Mouse (Mus musculus): ENCODE data around the gene Lipt2. TPM values are rescaled to one million over a fixed set of nuclear protein-coding genes. Genes with fewer than 3 reads are reported as not detected.
A peak's percentile ranks its signal among the peaks of the same experiment; 100 is the strongest.

The Lipt2 gene
- polyA plus RNA-seq, 1 experiment from 2014 or later, result 16.9 TPM

DNA sequence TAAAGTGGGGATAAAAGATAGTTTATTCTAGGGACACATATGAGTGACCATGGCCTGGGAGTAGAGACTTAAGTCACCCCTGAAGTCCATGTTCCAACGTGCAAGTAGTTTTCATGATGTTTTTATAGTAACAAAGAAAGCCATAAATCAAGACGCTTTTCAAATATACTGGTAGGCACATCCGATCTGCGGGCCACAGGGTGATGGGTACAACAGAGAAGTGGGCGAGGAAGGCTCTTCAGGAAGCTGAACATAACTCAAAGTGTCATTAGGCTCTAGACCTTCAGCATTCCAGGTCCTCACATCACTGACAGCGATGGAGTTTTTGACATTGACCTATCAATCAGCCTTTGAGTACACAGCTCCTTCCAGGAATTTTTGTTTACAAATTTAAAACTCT, 28.5 kb upstream of the Lipt2 start:
- 24% methylated on average over 6 of the region's 6 CpGs for WGBS

GRCm38 (mm10) chr7:100132379-100132778, 26.7 kb upstream of the Lipt2 start:
- Histone ChIP-seq H3K4me3 (replicated peaks) (no peak overlapping the region), H3K27ac (replicated peaks) (no peak overlapping the region), H3K9ac (replicated peaks) (no peak overlapping the region), H3K4me1 (no peaks in the 10 kb centered on the region), H3K9me3 (replicated peaks) (no peaks in the 10 kb centered on the region), H3K27me3 (replicated peaks) (no peaks in the 10 kb centered on the region), H3K4me2 (no peak overlapping the region), H3K36me3 (no peaks in the 10 kb centered on the region)
- ATAC-seq (ENCODE audit: low FRiP score), result no peak
- 74% methylated on average over 1 of the region's 1 CpGs for WGBS

More for the DNA sequence above, 28.5 kb upstream of the Lipt2 start:
- no peaks in the 10 kb centered on the region for H3K9me3 ChIP-seq (replicated peaks)
- H3K27ac ChIP-seq (replicated peaks), result no peak overlapping the region
- ATAC-seq (ENCODE audit: low FRiP score), result no peak
- no peaks in the 10 kb centered on the region for H3K4me1 ChIP-seq
- no peak overlapping the region for H3K9ac ChIP-seq (replicated peaks)
- H3K4me3 ChIP-seq (replicated peaks), result no peak overlapping the region
- no peak overlapping the region for H3K4me2 ChIP-seq
- H3K36me3 ChIP-seq, result no peaks in the 10 kb centered on the region
- no peaks in the 10 kb centered on the region for H3K27me3 ChIP-seq (replicated peaks)

DNA sequence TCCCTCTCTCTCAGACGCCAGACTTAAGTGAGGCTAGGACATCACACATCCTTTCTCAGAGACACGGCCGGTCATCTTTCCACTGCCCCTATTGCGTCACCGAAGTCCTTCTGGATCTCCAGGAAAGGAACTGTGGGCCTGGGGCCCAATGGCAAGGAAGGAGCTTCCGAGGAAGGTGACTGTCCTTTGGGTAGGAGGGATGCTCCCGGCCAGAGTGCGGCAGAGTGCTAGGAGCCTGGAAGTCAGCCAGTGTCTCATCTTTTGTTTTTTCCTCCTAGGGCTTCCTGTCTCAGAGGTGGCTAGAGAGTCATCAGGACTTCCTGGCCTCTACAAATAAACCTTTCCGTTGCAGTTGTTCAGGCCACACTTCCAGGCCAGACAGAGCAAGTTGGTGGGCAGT, 22.0 kb upstream of the Lipt2 start:
- ATAC-seq (ENCODE audit: low FRiP score), result no peak
- no peak overlapping the region for H3K27ac ChIP-seq (replicated peaks)
- H3K9me3 ChIP-seq (replicated peaks), result no peaks in the 10 kb centered on the region
- no peaks in the 10 kb centered on the region for H3K4me1 ChIP-seq
- H3K9ac ChIP-seq (replicated peaks), result no peak overlapping the region
- H3K27me3 ChIP-seq (replicated peaks), result no peaks in the 10 kb centered on the region
- no peak overlapping the region for H3K4me2 ChIP-seq
- H3K4me3 ChIP-seq (replicated peaks), result no peak overlapping the region
- 85% methylated on average over 9 of the region's 9 CpGs for WGBS
- H3K36me3 ChIP-seq, result no peaks in the 10 kb centered on the region

- Histone ChIP-seq H3K4me1 (no peaks in the 10 kb centered on the region), H3K36me3 (no peaks in the 10 kb centered on the region), H3K27me3 (replicated peaks) (no peaks in the 10 kb centered on the region), H3K4me2 (no peak overlapping the region), H3K27ac (replicated peaks) (no peak overlapping the region), H3K9me3 (replicated peaks) (no peaks in the 10 kb centered on the region), H3K4me3 (replicated peaks) (no peak overlapping the region), H3K9ac (replicated peaks) (no peak overlapping the region)
- no peak for ATAC-seq (ENCODE audit: low FRiP score)
- WGBS, result 96% methylated on average over 4 of the region's 4 CpGs
These were observed 21.0 kb upstream of the Lipt2 start for GRCm38 (mm10) chr7:100138075-100138474.

DNA sequence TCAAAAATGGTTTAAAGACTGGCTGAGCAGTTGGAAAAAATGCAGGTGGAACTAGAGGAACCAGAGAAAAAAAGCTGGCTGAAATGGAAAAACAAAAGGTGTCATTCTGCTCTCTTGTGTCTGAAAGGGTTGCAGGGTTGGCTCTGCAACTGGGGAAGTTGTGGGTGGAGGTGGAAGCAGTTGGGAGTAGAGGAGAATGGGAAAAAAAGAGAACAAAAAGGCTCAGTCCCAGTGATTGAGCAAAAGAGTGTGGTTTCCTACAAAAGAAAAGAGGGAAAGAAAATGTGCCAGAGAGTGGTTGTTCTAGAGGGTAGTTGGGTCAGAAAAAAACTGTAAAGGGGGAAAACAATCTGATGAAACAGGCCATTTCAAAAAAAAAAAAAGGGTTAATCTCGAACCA, 18.5 kb upstream of the Lipt2 start:
- H3K27ac ChIP-seq (replicated peaks), result no peak overlapping the region
- ATAC-seq (ENCODE audit: low FRiP score), result no peak

DNA sequence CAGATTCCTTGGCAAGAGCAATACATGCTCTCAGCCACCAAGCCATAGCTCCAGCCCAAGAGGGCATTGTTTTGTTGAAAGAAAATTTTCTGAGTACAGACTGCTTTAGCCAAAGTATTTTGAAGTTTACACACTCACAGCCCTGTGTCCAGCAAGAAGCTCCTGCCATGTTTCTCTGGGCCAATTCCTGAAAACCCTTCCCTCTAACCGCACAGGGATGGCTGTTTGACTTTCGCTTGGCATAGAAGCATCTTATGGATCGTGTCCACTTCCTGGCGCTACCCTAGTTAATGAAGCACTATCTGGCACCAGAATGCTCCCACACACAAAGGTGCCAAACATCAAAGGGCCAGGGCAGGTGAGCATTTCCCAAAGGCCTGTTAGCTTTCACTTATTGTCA, 10.5 kb upstream of the Lipt2 start:
- H3K27me3 ChIP-seq (replicated peaks), result no peaks in the 10 kb centered on the region
- no peak overlapping the region for H3K9ac ChIP-seq (replicated peaks)
- WGBS, result 94% methylated on average over 4 of the region's 4 CpGs
- H3K27ac ChIP-seq (replicated peaks), result no peak overlapping the region
- no peak for ATAC-seq (ENCODE audit: low FRiP score)
- H3K4me3 ChIP-seq (replicated peaks), result no peak overlapping the region
- H3K4me2 ChIP-seq, result no peak overlapping the region
- no peaks in the 10 kb centered on the region for H3K36me3 ChIP-seq
- H3K9me3 ChIP-seq (replicated peaks), result no peaks in the 10 kb centered on the region
- no peaks in the 10 kb centered on the region for H3K4me1 ChIP-seq

More for the DNA sequence above, 18.5 kb upstream of the Lipt2 start:
- WGBS, result 70% methylated on average over 1 of the region's 1 CpGs
- Histone ChIP-seq H3K4me2 (no peak overlapping the region), H3K27me3 (replicated peaks) (no peaks in the 10 kb centered on the region), H3K9me3 (replicated peaks) (no peaks in the 10 kb centered on the region), H3K4me1 (no peaks in the 10 kb centered on the region), H3K36me3 (no peaks in the 10 kb centered on the region), H3K4me3 (replicated peaks) (no peak overlapping the region), H3K9ac (replicated peaks) (no peak overlapping the region)

DNA sequence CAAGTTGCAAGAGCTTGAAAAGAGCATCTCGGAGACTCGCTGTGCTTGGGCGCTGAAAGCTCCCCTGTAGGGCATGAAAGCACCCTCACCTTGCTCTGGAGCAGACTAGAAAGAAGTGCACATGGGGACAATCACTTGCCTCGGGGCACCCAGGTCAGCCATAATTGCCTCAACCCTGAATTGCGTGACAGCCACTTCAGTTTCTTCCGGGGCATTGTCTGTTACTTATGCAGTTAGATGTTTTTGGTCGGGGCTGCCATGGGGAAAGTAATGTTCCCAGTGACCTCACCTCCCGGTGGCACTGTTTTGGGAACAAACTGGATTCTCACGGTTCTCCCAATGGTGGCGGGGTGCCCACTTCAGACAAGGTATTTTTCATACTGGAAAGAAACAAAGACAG, 9.0 kb upstream of the Lipt2 start:
- ATAC-seq (ENCODE audit: low FRiP score), result no peak
- Histone ChIP-seq H3K4me1 (no peaks in the 10 kb centered on the region), H3K4me2 (no peak overlapping the region), H3K27ac (replicated peaks) (no peak overlapping the region), H3K9ac (replicated peaks) (no peak overlapping the region), H3K4me3 (replicated peaks) (no peak overlapping the region), H3K27me3 (replicated peaks) (no peaks in the 10 kb centered on the region), H3K36me3 (no peaks in the 10 kb centered on the region), H3K9me3 (replicated peaks) (no peaks in the 10 kb centered on the region)
- WGBS, result 47% methylated on average over 10 of the region's 10 CpGs

GRCm38 (mm10) chr7:100150626-100151025, 8.5 kb upstream of the Lipt2 start:
- no peaks in the 10 kb centered on the region for H3K36me3 ChIP-seq
- no peak overlapping the region for H3K4me2 ChIP-seq
- H3K27me3 ChIP-seq (replicated peaks), result no peaks in the 10 kb centered on the region
- no peak overlapping the region for H3K27ac ChIP-seq (replicated peaks)
- H3K4me1 ChIP-seq, result no peaks in the 10 kb centered on the region
- no peak for ATAC-seq (ENCODE audit: low FRiP score)
- H3K9ac ChIP-seq (replicated peaks), result no peak overlapping the region
- WGBS, result 83% methylated on average over 11 of the region's 11 CpGs
- no peaks in the 10 kb centered on the region for H3K9me3 ChIP-seq (replicated peaks)
- no peak overlapping the region for H3K4me3 ChIP-seq (replicated peaks)

DNA sequence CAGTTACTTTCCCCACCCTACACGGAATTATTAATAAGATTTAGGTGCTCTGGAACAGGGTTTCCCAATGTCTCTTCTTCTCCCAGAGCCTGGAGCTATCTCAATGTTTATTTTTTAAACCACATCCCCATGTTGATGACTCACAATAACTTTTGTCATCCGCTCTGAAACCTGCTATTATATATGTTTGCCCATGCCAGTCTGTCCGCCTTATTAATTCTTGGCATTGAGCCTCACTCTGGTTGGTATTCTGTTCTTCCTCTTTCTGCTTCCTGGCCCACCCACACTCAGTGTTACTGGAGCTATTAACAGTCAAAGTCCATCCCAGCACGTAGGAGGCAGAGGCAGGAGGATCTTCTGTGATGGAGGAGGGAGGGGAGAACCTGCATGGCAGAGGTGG, 1.4 kb upstream of the Lipt2 start:
- Histone ChIP-seq H3K4me2 (no peak overlapping the region), H3K27me3 (replicated peaks) (no peaks in the 10 kb centered on the region), H3K36me3 (no peaks in the 10 kb centered on the region), H3K4me3 (replicated peaks) (no peak overlapping the region), H3K27ac (replicated peaks) (no peak overlapping the region), H3K9ac (replicated peaks) (no peak overlapping the region), H3K9me3 (replicated peaks) (no peaks in the 10 kb centered on the region), H3K4me1 (peaks cover 8% of the 10 kb centered on the region)
- 75% methylated on average over 4 of the region's 4 CpGs for WGBS
- no peak for ATAC-seq (ENCODE audit: low FRiP score)

DNA sequence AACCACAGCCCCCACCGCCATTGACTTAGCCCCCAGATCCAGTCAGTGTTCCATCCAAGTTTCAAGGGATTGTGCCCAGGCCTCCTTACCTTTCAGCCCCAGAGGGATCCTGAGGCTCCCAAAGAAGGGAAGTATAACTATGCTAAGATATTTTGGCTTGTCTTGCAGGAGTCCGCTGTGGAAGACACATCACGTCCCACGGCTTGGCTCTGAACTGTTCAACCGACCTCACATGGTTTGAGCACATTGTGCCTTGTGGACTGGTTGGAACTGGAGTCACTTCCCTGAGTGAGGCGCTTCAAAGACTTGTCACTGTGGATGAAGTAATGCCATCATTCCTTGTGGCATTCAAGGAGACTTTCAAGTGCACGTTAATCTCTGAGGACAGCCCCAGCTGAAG, 929 bp downstream of the Lipt2 start:
- H3K27me3 ChIP-seq (replicated peaks), result no peaks in the 10 kb centered on the region
- H3K9me3 ChIP-seq (replicated peaks), result no peaks in the 10 kb centered on the region
- peak overlapping the region; percentile 86 for H3K4me2 ChIP-seq
- WGBS, result 66% methylated on average over 7 of the region's 7 CpGs
- H3K4me3 ChIP-seq (replicated peaks), result peak overlapping the region; percentile 78
- H3K36me3 ChIP-seq, result no peaks in the 10 kb centered on the region
- H3K4me1 ChIP-seq, result peaks cover 8% of the 10 kb centered on the region
- no peak for ATAC-seq (ENCODE audit: low FRiP score)
- H3K27ac ChIP-seq (replicated peaks), result peak overlapping the region; percentile 97
- H3K9ac ChIP-seq (replicated peaks), result peak overlapping the region; percentile 95

GRCm38 (mm10) chr7:100163506-100163905, 4.4 kb downstream of the Lipt2 start:
- no peak overlapping the region for H3K9ac ChIP-seq (replicated peaks)
- H3K27ac ChIP-seq (replicated peaks), result no peak overlapping the region
- H3K9me3 ChIP-seq (replicated peaks), result no peaks in the 10 kb centered on the region
- ATAC-seq (ENCODE audit: low FRiP score), result no peak
- no peak overlapping the region for H3K4me2 ChIP-seq
- 74% methylated on average over 4 of the region's 4 CpGs for WGBS
- no peaks in the 10 kb centered on the region for H3K27me3 ChIP-seq (replicated peaks)
- peaks cover 8% of the 10 kb centered on the region for H3K4me1 ChIP-seq
- no peaks in the 10 kb centered on the region for H3K36me3 ChIP-seq
- H3K4me3 ChIP-seq (replicated peaks), result no peak overlapping the region

GRCm38 (mm10) chr7:100168654-100169053, 9.6 kb downstream of the Lipt2 start:
- H3K27ac ChIP-seq (replicated peaks), result no peak overlapping the region
- no peak overlapping the region for H3K4me2 ChIP-seq
- no peaks in the 10 kb centered on the region for H3K4me1 ChIP-seq
- WGBS, result 87% methylated on average over 11 of the region's 11 CpGs
- H3K36me3 ChIP-seq, result no peaks in the 10 kb centered on the region
- H3K4me3 ChIP-seq (replicated peaks), result no peak overlapping the region
- no peaks in the 10 kb centered on the region for H3K27me3 ChIP-seq (replicated peaks)
- H3K9ac ChIP-seq (replicated peaks), result no peak overlapping the region
- no peak for ATAC-seq (ENCODE audit: low FRiP score)
- H3K9me3 ChIP-seq (replicated peaks), result no peaks in the 10 kb centered on the region

GRCm38 (mm10) chr7:100170756-100171155, 11.7 kb downstream of the Lipt2 start:
- H3K27me3 ChIP-seq (replicated peaks), result no peaks in the 10 kb centered on the region
- WGBS, result 69% methylated on average over 4 of the region's 4 CpGs
- no peak overlapping the region for H3K9ac ChIP-seq (replicated peaks)
- H3K4me1 ChIP-seq, result no peaks in the 10 kb centered on the region
- no peak overlapping the region for H3K4me2 ChIP-seq
- H3K27ac ChIP-seq (replicated peaks), result no peak overlapping the region
- no peaks in the 10 kb centered on the region for H3K9me3 ChIP-seq (replicated peaks)
- H3K36me3 ChIP-seq, result no peaks in the 10 kb centered on the region
- H3K4me3 ChIP-seq (replicated peaks), result no peak overlapping the region
- ATAC-seq (ENCODE audit: low FRiP score), result no peak
